Mouse (Mus musculus): Measurements from ENCODE around the gene Mrs2.

DNA sequence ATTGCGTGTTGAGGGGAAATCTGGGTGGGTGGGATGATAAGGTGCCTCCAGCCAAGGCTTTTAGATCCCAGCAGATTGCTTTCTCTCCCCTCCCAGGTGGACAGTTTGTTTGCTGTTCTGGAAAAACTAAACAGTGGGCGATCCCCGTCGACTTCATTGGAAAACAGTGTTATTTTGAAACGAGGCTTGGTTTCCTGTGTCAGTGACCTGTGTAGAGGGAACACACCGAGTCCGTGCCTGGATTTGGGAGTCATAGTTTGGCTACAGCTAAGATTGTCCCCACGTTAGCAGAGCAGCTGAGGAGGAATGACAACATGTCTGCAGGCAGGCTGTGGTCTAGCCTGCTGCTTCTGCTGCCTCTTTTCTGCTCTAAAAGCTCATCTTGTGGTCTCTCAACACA, 76.9 kb downstream of the Mrs2 start:
- TF ChIP-seq CTCF (IDR thresholded peaks at IDR 0.05; ENCODE audit: low read depth, low read length) (no peak), POLR2AphosphoS5 (IDR thresholded peaks at IDR 0.05; ENCODE audit: insufficient replicate concordance, low read depth, low read length) (no peak), TAL1 (conservative IDR thresholded peaks at IDR 0.05; ENCODE audit: low read depth, low read length) (no peak), GATA1 (IDR thresholded peaks at IDR 0.05; ENCODE audit: borderline replicate concordance, low read length) (no peak), GATA2 (IDR thresholded peaks at IDR 0.05; ENCODE audit: borderline replicate concordance, low read depth, low read length) (no peak)

All from G1E (cell line).